Mouse (Mus musculus) right cerebral cortex, postnatal 25 days (tissue): ENCODE measurements around the gene Cntnap2.

Source experiments
- DNase-seq: peaks from one replicate; pipeline ENCODE4 v3.0.0; 2022

Cntnap2 gene

DNA sequence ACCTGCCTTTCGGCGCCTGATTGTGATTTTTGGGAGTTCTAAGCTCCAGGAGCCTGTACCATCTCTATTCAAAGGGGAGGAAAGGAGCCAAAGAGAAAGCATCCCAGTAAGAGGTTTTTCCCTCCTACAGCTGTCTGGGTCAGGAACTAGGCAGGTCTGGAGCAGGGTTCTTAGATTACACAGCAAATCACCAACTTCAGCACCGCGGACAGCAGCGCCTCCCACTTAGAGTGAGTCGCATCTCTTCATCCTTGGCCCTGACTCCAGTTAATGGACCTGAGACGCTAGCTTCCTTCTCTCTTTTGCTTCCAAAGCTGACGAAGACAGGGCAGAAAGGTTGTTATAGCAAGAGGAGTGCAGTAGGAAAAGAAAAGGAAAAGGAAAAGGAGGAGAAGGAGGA lies at the start of gene Cntnap2:
Gene Cntnap2 (plus strand): TSS at position 267 of the 400 bp plus-strand sequence.
- DNase-seq = peak; percentile 38

DNA sequence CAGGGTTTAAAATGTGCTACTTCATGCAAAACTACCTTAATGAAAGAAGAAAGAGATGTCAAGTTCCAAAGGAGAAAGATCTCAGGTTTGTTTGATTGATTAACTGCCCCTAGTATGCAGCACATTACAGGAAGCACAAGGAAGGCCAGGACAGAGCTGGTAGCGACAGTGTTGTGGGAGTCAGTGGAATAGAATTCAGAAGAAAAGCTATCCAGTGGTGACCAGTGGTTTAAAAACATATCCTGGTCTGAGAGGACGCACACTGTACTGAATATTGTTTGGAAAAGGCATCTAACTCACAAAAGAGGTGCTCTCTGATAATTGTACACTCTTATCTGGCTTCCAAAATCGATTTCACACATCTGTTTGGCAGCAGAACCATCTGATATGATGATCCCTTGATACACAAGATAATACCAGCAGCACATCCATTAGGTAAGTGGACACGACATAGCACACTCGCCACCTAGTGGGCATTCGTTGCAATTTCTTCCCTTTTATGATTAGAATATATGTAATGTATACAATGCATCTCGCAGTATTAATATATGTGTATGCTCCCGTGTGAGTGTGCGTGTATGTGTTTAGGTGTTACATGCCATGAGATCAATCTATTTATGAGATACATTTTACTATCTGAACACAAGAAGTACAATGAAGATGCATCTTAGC lies 33.0 kb upstream of the Cntnap2 start:
- DNase-seq = peak; percentile 17

GRCm38 (mm10) chr6:45039454-45039853 lies 19.7 kb upstream of the Cntnap2 start:
- no peak for DNase-seq

GRCm38 (mm10) chr6:45059556-45060471 lies 657 bp downstream of the Cntnap2 start:
- DNase-seq = peak; percentile 78

DNA sequence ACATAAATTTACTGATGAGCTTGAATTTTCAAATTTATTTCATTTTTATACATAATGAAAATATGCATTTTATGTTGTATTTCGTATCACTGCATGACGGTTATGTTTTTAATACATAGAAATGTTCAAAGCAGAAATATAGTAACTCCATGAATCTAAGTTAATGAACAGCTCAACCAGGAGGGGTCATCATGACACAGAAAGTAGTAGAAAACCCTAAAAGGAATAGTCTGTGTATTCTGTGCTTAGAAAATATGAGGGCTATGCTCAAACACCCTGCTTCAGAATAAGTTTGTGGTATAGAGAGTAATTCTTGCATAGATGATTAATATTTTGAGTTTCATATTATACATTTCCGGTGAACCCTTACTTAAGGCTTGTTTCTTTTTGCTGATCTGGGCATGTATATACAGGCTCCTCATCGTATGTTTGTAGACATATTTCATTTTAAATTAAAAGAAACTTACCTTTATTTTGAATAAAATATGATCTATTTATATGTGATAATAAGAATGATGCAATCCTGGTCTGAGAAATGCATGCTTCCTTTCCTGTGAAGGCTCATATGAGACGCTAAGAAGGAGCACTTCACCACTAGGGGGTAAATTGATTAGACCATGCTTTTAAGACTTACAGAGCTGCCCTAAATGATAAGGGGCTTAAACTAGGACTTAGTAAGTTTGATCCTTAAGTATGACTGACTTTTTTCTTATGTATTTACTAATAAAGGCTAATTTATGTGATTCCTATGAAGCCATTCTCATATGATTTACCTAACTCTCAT lies 3.2 kb downstream of the Cntnap2 start:
- no peak for DNase-seq

DNA sequence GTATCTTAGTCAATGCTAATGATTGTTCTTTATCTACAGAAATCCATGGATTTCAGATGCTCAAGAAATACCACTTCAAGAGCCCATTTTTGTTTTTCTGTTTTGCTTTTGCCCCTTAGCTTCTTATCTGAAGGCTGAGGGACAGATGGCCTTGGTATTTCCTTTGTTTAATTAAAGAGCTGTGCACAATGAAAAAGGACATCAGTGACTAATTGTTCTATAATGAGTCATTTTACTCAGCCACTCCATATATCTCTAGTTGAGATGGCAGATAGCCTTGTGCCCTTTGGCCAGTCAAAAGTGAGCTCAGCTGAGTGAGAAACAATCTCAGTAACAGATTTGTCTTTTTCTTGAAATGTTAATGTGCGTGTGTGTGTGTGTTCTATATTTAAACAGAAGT lies 29.1 kb downstream of the Cntnap2 start:
- DNase-seq = no peak

GRCm38 (mm10) chr6:45113613-45114012 lies 54.5 kb downstream of the Cntnap2 start:
- no peak for DNase-seq

- no peak for DNase-seq
These were observed 85.7 kb downstream of the Cntnap2 start for GRCm38 (mm10) chr6:45144882-45145281.

DNA sequence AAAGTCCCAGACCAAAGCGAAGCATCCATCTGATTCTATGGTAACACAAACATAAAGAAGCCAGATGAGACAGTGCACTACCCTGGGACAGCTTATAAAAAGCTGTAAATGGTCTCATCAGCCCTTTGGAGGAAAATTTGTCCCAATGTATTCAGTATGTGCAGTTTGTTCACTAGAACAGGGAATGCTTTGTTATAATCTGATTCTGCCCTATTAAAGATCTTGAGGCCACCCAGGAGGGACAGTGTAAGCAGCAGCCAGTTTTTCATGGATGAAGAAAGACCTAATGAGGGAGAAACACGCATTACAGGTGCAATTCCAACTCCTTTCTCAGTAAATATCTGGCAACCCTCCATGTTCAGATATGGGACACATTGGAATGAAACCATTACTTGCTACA lies 145.9 kb downstream of the Cntnap2 start:
- no peak for DNase-seq

GRCm38 (mm10) chr6:45214330-45214729 lies 155.2 kb downstream of the Cntnap2 start:
- DNase-seq = no peak

DNA sequence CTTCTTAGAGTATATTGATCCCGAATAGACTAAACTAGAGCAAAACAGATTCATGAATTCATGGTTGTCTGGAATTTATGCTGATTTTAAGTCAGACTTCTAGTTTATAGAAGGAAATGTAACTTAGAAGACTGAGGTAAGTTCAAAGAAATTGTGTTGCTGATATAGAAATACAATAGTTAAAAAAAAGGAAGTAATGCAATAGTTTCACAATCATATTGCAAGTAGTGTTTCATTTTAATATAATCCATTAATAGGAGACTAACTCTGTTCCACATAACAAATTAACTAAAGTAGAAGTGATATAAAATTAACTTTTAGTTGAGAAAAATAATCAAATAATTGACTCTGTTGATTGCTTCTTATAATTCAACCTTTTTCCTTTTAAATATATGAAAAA lies 169.8 kb downstream of the Cntnap2 start:
- no peak for DNase-seq

- no peak for DNase-seq
These were observed 173.4 kb downstream of the Cntnap2 start for GRCm38 (mm10) chr6:45232571-45232970.

- no peak for DNase-seq
These were observed 177.4 kb downstream of the Cntnap2 start for GRCm38 (mm10) chr6:45236531-45236930.

GRCm38 (mm10) chr6:45238117-45238516 lies 179.0 kb downstream of the Cntnap2 start:
- no peak for DNase-seq

- DNase-seq = no peak
These were observed 182.1 kb downstream of the Cntnap2 start for GRCm38 (mm10) chr6:45241218-45241617.

DNA sequence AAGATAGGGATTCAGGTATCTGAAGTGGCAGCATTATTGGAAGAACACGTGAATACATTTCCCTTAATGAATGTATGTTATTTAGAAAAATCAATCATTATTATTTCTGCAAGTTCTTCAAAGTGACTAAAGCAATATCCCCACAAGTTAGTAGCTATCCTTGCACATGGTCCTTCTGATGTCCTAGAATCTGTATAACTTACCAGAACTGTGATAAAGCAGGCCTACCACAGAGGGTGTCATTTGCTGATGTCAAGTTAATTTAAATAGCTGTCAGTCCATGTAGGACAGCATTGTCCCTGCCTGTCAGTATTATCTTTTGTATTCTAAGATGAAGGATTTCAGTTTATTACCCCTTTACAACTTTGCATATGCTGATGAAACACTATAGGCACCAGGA lies 185.5 kb downstream of the Cntnap2 start:
- no peak for DNase-seq

- no peak for DNase-seq
These were observed 198.9 kb downstream of the Cntnap2 start for GRCm38 (mm10) chr6:45258047-45258446.

DNA sequence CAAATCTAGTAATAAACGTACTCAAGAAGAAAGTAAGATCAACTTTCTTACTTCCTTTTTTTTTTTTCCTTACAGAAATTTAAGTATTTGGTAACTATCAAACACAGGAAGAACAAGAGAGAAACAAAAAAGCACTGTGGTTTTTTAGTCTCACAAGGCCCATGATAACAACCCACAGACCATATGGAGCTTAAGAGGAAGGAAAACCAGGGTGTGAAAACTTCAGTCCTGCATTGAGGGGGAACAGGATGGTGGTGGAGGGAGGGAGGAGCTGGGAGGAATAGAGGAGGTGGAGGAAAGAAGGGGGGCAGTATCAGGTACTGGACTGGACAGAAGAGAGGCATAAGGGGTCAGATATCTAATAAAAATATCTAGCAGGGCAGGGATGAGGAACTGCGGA lies 212.4 kb downstream of the Cntnap2 start:
- peak; percentile 10 for DNase-seq

DNA sequence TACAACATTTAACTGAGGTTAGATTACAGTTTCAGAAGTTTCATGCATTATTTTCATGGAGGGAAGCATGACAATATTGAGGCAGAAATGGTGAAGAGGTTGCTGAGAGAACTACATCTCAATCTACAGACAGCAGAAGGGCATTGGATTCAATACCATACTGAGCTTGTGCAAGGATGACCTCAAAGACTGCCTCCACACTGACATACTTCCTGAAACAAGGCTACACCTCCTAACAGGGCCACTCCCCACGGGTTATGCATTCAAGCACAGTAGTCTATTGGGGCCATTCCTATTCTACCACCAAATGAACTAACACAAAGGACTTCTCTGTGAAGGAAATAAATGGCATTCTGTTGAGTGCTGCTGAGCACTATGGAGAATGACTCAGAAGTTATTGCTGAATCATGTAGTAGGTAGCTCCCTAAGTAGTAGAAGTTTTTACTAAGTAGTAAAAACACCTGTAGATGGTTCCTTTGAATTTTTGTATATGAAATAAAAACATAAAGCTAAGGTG lies 214.2 kb downstream of the Cntnap2 start:
- DNase-seq = no peak

- DNase-seq = no peak
These were observed 231.0 kb downstream of the Cntnap2 start for GRCm38 (mm10) chr6:45290154-45290553.

DNA sequence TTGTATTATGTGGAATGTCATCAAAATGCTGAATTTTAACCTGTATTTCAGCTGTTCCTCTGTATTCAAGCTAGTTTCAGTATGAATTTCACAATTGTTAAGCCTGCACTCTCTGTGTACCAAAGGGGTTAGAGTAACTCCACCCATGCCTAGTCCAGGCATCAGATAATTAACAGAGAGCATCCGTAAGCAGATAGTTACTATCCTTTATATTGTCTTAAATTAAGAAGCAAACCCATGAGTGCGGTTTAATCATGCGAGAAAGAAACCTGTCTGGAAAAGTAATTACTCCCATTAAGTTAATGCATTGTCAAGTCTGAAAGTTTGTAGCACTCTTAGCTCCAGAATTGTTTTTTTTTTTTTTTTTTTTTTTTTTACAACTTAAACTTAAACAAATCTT lies 258.3 kb downstream of the Cntnap2 start:
- no peak for DNase-seq

DNA sequence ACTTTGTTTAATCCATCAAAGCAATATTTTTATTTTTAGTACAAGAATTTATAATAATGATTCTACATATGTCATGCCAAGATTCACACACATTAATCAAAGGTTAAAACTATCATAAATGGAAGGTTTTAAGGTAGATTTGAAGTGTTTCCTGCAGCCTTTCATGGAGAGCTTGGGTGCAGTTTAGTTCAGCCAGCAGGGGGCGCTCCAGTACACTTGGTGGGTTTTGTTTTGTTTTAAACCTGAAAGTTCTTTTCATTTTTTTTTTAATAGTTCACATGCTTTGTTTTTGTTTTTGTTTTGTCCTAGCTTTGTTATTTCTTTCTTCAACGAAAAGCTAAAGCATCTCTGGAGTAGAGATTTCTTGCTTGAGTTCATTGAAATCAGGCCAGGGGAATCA lies 264.3 kb downstream of the Cntnap2 start:
- DNase-seq = peak; percentile 29

DNA sequence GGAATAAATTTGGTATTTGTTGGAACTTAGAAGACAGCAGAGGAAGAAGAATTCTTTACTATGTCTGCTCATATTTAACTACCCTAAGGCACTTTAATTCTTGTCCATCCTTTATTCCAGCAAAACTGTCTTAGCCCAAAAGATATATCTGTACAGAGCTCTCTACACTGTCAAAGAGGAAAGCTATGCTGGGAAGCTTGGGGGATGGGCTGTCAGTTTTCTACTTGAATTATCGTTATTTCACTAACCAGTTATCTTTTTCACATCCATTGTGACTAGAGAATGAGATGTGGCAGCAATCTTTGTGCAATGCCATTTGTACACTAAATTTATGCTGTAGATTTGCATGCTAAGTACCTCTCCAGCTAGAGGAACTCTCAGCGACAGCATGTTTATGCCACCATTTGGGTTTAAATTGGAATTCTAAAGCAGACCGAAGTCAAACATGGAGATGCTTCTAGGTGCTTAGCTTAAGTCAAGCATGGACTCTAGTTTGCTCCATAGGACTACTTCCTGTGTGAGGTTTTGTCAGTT lies 268.9 kb downstream of the Cntnap2 start:
- no peak for DNase-seq
